Mouse (Mus musculus) A20 (cell line): ENCODE measurements around the gene Gm29797.

ENCODE experiments used
- DNase-seq: peaks from one replicate; pipeline ENCODE4 v3.0.0-alpha.2; 2011; ENCODE audit warnings: low read depth, low spot score

Gm29797 gene

DNA sequence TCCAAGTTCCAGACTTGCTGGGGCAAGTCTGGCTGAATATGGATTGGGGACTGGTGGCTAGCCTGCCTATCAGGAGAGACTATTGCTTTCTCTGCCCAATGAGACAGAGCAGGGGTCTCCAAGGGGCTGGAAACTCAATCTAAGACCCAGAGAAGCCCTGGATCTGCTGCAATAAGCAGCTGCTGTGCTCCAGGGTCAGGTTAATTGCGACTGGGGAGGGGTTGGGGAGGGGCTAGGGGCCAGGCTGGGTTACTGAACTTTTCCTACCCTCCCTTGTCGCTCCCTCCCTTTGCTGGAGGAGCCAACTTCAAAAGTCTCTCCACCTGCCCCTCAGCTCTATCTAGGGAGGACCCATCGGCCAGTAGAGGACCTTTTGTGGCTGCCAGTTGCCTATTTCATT is at the start of gene Gm29797:
TSS of gene Gm29797 (plus strand) at position 301 of the 400 bp plus-strand sequence.
- no peak for DNase-seq

DNA sequence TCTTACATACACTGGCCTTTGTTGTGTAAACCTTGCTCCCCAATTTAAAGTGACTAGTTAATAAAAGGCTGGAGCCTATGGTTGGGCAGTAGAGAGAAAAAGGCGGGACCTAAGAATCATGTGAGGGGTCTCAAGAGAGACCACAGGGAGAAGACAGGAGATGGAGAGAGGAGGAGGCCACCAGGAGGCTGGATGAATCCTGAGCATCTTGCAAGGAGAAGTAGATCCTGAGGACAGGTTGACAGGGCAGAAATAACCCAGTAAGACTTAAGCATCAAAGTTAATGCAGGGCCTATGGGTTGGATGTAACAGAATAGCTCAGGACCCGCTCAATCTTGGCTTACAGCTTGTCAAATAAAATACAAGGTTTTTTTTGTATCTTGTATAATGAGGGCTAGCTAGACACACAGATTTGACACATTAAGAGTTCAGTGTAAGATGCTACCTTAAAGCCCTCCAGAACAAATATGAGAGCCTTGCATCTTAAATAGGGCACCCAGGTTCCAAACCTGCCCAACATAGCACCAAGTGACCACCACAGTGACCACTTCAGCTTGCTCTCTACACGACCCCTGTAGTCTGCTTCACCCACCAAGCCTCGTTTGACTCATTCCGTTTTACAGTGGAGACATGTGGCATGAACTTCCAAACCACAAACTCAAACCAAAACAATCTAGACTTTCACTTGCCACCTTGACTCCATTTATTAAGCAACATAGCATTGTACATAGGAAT is 37.9 kb upstream of the Gm29797 start:
- no peak for DNase-seq

DNA sequence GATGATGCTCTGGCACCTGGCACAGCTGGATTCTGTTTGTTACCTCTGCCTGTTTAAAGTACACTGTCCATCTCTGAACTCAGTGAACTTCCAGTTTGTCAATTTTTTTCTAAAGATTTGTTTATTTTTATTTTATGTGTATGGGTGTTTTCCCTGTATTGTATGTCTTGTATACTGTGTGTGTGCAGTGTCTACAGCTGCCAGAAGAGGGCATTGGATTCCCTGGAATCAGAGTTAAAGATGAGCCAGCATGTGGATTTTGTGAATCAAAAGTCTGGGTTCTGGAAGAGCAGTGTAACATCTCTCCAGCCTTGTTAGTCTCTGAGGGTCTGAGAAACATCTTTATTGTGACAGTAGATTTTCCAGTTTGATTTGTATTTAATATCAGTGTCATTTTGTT is 33.4 kb upstream of the Gm29797 start:
- DNase-seq = peak; percentile 35

DNA sequence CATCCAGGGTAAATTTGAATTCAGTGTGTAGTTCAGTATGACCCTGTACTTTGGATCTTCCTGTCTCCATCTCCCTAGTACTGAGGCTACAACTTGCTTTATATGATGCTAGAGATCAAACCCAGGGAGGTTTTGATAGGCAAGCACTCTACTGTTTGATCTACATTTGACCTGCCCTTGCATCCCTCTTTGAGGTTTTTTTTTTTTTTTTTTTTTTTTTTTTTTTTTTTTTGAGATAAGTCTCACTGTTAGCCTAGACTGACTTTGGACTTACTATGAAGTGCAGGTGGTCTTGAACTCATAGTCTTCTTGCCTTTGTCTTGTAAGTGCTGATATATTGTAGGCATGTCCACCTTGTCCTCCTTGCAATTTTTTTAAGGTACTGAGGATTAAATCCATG is 28.4 kb upstream of the Gm29797 start:
- DNase-seq = no peak

DNA sequence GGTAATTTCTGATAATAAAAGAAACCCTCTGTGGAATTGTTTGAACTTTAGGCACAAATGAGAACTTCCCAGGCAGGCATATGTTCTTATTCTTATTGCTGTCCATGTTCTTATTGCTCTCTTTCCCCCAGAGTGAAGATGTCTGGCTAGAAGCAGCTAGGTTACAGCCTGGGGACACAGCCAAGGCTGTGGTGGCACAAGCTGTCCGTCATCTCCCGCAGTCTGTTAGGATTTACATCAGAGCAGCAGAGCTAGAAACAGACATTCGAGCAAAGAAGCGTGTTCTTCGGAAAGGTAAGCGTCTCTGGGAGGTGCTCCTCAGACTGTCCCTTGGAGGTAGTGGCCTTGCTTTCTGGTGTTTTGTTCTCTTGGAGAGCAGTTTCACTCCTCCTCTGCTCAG is 24.2 kb upstream of the Gm29797 start:
- no peak for DNase-seq

DNA sequence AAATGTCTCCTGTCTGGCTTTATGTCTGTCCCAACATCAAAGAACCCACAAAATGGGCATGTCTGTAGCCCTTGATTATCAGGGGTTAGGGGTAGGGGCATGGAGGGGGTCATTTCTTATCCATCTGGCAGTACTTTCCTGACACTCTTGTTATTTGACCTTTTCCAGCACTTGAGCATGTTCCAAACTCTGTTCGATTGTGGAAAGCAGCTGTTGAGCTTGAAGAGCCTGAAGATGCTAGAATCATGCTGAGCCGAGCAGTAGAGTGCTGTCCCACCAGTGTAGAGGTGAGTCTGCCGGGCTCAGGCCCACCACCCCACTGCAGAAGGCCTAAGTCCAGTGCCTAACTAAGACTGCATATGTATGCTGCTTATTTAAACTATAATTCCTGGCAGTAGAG is 21.0 kb upstream of the Gm29797 start:
- DNase-seq = no peak

DNA sequence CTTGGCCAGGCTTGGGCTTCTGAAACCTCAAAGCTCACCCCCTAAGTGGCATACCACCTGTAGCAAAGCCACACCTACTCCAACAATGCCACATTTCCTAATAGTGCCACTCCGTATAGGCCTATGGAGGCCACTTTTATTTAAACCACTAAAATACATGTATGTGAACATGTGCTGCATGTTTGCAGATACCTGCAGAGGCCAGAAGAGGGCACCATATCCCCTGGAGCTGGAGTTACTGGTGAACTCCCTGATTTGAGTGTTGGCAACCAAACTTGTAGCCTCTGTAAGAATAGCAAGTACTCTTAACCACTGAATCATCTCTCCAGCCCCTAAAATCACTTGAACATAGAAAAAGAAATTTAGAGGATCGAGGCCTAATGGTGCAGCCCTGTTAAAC is 12.5 kb upstream of the Gm29797 start:
- DNase-seq = peak; percentile 62

DNA sequence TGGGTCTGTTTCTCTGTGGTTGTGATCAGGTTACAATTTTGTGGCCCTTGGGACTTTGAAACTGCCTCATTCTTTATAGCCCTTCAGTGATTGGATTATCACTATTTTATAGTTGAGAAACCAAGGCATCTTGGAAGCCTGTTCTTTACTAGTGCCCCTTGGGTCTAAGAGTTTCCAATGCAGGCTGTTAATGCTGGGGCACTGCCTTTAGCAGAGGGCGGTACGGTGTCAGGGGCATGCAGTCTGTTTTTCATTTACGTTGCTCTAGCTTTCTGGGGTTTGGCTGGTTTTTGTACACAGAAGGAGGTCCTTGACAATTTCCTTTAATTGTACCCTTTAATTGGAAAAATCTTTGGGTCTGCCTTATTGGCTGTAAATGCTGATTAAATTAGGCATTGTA is 11.2 kb upstream of the Gm29797 start:
- DNase-seq = no peak

DNA sequence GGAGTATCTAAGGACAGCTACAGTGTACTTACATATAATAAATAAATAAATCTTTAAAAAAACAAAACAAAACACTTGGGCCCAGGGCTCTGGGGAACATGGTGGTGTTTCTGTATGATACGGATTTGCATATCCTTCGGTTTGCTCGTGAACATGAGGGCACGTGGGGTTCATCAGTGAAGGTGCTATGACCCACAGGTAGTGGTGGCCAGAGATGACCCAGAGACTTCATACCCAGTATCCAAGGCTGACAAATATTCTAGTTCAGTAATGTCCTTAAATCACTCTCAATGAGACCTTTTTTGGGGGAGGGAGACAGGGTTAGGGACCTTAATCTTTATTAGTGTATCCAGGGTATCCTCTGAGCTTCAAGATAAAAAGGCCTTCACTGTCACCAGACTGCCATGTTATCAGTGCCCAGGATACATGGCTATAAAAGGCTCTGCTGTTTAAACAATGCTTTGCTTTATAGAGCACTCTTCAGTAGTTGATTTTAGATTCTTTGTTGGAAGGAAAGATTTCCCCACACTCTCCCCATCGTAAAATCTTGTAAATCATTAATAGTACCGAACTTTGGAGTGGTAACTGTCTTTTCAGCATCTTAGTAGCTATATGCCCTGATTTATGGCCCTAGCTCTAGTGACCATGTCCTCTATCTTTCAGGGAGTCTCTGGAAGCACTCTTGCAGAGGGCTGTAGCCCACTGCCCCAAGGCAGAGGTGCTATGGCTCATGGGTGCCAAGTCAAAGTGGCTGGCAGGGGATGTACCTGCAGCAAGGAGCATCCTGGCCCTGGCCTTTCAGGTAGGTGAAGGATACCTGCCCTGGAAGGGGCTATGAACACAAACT is 10.0 kb upstream of the Gm29797 start:
- DNase-seq = no peak

DNA sequence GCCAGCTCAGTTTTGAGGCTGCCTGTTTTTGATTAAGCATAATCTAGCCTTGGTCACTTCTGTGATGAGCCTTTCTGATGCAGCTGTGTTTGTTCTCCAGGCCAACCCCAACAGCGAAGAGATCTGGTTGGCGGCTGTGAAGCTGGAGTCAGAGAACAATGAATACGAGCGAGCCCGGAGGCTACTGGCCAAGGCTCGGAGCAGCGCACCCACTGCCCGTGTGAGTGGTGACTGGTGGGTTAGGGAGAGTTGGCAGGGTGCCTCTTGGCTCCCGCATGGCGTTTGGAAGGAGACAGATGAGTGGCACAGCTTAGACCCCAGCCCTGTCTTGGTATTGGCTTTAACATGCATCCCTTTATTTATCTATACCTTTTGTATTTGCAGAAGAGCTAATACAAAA is 7.9 kb upstream of the Gm29797 start:
- DNase-seq = no peak

DNA sequence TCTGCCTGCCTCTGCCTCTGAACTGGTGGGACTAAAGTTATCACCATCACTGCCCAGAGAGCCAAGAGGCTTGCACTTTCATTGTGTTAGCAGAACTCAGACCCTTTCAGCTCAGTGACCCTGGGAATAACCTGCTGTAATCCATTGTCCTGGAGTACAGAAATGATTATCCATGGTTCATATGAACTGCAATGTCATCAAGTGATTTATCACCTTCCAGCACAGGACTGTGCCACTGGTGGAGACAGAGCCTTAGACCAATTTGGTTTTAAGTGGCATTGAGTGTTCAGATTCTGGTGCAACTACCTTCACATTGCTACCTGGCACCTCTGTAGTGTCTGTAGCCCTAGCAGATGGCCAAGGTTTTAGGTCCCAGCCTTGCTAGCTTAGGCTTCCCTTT is 3.8 kb upstream of the Gm29797 start:
- DNase-seq = no peak

DNA sequence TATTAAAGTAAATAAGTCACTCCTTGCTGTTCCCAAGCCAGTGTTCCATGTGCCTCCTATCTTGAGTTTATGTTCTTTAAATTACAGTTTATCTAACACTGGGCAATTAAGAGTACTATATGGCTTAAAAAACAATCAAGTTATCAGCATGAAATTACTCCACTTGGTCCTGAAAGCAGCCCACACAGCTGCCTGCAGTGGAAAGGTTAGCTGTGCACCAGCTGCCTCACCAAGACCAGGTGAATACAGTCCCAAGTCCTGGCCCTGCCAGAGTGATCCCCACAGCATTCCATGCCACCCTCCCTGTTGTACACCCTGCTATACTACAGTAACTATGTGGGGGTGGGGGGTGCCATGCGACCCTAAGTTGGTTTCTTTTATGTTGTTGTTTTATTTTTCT is 3.3 kb upstream of the Gm29797 start:
- DNase-seq = no peak

DNA sequence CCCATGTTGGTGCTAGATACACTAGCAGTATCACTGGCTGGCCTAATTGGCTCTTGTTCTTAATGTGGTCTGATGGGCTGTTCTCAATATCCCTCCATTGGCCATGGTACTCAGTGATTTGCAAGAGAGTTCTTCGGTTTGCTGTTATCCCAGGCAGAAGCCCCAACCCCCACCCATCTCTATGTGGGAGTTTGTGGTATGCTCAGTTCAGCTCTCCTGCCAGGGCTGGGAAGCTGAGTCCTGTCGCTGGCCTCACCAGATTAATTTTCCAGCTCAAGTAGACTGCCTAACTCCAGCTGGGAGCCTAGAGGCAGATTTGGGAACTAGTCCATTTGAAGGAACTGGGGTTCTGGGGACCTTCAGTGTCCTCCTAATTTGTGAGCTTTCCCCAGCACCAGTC is 607 bp downstream of the Gm29797 start:
- DNase-seq = no peak

DNA sequence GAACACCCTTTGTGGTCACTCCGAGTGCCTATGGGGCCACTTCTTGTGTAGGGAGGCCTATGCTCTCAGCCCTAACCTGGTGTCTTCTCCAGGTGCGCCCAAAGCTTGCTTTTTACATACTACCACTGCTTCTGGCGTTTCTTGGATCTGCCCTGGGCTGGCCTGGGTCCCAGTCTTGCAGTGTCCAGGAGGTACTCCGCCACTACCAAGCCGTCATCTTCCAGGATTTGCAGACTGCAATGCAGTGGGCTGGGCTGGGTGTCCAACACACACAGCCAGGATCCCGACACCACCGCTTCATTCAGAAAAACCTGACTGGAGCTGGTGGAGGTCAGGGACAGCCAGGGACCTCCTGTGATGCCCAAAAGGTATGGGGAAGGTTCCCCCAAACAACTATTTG is 1.7 kb downstream of the Gm29797 start:
- DNase-seq = no peak

DNA sequence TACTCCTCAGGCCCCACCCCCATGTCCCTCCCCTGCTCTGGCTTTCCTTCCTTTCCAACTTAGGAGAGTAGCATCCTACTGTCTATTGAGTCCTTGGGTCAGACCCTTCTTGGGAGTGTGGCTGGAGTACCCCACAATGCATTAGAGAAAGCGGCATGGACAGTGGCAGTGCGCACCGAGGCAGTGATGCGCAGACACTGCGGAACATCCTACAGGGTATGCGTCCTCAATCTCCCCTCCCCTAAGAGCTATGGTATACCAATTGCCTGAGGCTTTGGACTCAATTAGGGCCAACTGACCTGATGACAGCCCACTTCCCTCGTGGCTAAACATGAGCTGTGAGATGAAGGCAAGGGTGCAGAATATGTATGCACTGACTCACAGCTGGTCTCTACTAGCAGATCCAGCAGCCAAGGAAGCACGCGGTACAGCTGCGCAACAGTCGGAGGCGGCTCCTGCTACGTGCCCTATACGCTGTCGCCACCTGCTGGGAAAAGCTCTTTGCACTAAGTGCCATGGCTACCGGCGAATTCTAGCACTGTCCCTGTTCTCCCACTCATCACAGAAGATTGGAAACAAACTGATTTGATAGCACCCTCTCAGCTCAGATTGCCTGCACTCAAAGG is 2.2 kb downstream of the Gm29797 start:
- DNase-seq = peak; percentile 25

DNA sequence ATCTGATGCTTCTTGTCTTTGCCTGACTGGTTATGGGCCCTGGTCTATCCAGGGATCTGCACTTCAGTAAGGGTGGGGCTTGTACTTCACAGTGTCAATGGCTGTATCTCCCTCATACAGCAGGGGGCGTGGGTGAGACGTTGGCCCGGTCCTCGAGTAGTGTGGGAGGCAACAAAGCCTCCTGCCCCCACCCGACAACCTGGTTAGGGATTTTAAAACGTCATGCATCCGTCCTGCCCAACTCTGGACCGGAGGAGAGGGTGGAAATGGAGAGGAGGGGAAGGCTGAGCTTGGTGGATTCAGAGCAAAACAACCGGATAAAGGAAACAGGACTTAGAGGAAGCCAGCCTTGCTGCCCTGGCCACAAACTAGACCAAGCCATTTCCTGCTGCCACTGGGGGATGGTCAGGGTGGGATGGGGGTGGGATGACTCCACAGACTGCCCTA is 2.8 kb downstream of the Gm29797 start:
- DNase-seq = peak; percentile 68

DNA sequence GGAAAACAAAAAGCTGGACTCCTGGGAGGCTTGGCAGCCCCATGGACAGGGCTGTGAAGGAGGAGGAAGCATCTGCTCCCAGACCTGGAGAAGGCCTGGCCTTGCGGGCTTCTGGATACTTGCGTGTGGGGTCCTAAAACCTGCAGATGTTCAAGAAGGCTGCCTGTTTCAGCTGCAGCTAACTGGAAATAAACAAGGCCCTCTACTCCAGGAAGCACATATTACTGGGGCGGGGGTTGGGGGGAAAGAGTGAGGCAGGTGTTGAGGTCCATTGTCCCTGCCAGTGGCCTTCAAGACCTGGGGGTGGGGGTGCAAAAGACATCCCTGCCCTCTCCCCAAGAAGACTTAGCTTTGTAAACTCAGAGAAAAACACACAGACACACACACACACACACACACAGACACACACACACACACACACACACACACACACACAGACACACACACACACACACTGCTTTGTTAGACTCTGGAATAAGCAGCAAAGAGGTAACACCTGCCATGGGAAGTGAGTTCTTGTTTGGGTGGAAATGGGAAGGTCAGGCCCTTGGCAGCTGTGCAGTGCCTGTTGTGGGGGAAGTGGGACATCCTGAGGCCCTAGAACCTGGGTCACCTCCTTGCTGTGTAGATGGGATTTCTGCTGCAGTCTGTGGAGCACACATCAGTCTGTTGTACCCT is 5.9 kb downstream of the Gm29797 start:
- DNase-seq = no peak

DNA sequence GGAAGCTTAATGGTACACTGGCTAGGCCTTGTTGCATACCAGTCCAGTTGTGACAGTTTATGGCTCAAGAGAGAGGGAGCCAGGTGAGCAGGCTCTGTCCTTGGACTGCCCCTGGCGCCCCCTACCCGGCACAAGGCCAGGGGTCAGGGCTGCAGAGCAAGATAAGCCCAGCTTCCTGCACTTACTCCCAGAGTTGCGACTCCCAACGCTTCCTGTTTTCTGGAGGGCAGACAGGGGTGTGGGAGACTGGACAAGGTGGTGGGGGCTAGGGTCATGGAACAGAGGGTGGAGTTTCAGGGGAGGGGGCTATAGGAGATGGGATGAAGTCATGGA is 6.4 kb downstream of the Gm29797 start:
- DNase-seq = no peak

DNA sequence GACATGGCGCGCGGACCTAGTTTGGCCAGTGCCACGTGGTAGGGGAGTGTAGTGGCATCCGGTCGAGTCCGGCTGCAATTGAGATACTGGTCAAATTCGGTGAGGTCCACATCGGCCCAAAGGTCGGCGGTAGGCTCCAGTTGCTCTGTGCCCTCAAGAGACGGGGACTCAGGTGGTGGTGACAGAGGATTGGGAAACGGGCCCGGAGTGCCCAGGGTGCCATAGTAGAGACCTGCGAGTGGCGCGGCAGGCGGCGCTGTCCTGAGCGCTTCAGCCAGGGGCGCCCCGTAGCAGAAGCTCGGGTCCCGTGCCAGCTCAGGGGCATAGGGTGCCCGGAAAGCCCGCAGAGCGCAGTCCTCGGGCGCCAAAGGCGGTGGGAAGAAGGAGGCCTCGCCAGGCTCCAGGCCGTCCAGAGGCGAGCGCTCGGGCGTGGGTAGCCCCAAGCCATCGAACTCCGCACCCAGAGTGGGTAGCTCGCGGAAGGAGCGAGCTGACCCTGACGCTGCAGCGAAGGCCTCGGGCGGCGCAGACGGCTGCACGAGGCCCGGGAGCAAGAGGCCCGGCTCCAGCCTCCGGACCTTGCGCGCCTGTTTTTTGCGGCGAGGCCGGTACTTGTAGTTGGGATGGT is 13.6 kb downstream of the Gm29797 start:
- no peak for DNase-seq

DNA sequence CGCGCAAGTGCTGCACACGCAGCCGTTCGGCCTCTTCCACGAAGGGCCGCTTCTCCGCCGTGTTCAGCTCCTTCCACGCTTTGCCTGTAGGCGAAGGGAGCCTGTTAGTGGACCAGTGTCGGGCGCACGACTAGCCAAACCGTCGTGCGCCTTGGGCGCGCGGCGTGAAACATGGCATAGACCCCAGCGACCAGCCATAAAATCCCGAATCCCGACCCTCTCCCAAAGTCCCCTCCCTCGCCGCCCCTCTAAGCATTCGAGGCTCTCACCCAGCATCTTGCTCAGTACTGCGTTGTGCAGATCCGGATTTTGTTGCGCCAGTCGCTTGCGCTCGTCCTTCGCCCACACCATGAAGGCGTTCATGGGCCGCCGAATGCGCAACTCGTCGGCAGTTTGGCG is 14.1 kb downstream of the Gm29797 start:
- DNase-seq = no peak

DNA sequence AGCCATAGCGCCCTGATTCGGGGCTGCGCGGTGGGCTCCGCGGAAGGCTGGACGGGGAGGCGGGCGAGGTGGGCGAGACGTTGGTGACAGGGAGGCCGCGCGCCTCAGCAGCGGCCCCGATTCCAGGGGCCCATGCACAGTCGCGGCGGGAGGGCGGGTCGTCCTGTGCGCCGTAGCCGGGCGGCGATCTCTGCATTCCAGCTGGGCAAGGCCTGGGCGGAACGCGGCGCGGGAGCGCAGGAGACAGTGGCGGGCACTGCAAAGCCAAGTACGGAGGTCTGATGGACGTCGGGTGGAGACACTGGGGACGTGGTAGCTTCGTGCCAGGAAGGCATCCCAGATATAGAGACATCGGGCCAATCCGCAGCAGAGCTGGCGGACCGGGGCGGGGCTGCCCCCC is 14.5 kb downstream of the Gm29797 start, which contains the start of gene Sox18:
TSS of gene Sox18 (minus strand) at position 315 of the 400 bp plus-strand sequence.
- DNase-seq = no peak

DNA sequence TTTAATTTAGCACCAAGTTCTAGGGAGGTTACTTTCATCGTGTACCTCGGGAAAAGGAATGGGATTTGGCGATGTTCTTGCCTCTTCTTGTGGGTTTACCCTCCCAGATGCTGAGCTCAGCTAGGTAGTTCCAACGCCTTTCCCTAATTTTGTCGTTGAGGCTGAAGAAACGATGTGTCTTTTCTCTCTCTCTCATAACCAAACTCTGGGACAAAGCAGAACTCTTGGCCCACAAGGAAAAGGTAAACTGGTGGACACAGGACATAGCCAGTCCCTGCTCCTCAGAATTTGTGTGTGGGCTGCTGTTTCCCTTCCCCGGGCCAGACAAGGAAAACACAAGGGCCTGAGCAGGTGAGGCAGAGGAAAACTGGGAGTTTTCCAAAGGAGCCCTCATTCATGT is 15.2 kb downstream of the Gm29797 start:
- no peak for DNase-seq
